Mouse (Mus musculus) kidney, postnatal 4 days (tissue): ENCODE measurements around the gene Efcab5.
"Not testable (repeated sequence)": the region's sequence is repeated elsewhere in the genome, so short reads cannot be mapped to it uniquely, and the experiment has no call there.

Experiments used
- DNase-seq, 2 experiments: peaks; one replicate each; pipeline ENCODE4 v3.0.0; 2021; ENCODE audit warnings: mixed read lengths in 2 of 2

Gene Efcab5

DNA sequence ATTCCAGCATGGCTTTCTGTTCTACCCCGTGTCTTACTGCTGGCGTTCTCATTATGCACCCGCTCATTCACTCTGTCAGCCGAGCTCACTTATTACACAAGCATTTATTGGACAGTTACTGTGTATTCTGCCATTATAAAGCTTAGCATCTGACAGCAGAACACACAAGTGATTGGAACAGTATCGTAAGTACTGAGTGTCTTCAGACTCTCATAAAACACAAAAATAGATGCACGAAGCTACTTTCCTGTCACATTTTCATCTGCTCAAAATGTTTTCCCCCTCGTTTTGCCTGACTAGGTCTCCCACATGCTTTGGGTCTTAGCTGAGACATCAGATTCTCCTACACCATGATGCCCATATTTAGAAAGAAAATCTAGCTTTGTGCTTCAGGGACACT, 14.2 kb downstream of the Efcab5 start:
- no peak for DNase-seq

GRCm38 (mm10) chr11:77173731-77174130, 15.0 kb downstream of the Efcab5 start:
- DNase-seq, result no peak

- no peak for DNase-seq
Observed at GRCm38 (mm10) chr11:77160744-77161143, 28.0 kb downstream of the Efcab5 start.

- no peak for DNase-seq
Observed at GRCm38 (mm10) chr11:77160341-77160740, 28.4 kb downstream of the Efcab5 start.

GRCm38 (mm10) chr11:77154214-77154613, 34.6 kb downstream of the Efcab5 start:
- no peak for DNase-seq

- no peak for DNase-seq
Observed at GRCm38 (mm10) chr11:77150806-77151205, 38.0 kb downstream of the Efcab5 start.

DNA sequence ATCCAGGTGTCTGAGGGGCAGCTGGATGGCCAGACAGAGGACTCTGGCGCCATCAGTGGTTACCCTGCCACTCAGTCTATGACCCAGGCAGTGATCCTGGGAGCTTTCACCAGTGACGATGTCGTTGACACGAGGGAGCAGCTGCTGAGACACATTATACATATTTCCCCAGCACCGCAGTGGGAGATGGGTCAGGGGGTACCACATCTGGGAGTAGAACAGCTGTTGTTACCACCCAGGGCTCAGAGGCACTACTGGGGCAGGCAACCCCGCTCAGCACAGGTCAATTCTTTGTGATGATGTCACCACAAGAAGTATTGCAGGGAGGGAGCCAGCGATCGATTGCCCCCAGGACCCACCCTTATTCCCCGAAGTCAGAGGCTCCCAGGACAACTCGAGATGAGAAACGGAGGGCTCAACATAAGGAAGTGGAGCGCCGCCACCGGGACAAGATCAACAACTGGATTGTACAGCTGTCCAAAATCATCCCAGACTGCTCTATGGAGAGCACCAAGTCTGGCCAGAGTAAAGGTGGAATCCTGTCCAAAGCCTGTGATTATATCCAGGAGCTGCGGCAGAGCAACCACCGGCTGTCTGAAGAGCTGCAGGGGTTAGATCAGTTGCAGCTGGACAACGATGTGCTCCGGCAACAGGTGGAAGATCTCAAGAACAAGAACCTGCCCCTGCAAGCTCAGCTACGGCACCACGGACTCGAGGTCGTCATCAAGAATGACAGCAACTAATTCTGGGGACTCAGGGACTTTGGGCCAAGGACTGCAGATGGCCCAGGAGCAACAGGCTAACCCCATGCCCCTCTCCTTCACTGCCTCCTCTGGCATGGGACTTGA, 38.8 kb downstream of the Efcab5 start:
- peak; percentile 13 to 38 for DNase-seq

GRCm38 (mm10) chr11:77148774-77149173, 40.0 kb downstream of the Efcab5 start:
- no peak for DNase-seq

DNA sequence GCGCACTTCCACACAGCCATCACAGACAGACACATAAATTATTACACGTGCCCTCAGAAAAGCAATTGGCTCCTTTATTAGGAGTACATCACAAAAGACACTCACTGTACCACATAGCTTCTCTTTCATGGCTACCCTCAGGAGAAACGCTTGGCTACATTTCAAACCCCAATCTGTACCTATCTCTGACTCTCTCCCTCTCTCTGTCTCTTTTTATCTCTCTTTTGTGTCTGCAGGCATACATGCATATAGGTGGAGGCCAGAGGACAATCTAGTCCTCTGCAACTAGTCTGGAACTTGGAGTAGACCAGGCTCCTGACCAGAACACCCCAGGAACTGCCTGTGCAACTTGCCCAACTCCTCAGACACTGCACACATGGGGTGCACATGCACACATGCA, 41.0 kb downstream of the Efcab5 start:
- DNase-seq, result no peak

- DNase-seq, result no peak
Observed at GRCm38 (mm10) chr11:77145423-77145822, 43.3 kb downstream of the Efcab5 start.

DNA sequence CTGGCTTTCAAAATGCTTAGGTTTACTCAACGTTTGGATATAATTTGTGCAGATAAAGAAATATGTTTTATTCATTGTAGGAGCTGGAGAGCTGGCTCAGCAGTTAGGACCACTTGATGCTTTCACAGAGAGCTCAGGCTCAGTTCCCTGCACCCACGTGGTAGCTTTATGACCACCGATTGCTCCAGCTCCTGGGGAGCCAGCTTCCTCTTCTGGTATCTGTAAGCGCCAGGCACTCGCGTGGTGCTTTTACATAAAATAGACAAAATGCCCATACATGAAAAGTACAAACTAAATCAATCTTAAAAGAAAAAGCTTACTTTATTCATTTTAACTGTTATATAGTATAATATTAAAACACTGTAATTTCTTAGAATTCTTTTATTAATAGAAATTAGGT, 46.8 kb downstream of the Efcab5 start:
- DNase-seq, result no peak

- no peak for DNase-seq
Observed at GRCm38 (mm10) chr11:77139976-77140375, 48.8 kb downstream of the Efcab5 start.

DNA sequence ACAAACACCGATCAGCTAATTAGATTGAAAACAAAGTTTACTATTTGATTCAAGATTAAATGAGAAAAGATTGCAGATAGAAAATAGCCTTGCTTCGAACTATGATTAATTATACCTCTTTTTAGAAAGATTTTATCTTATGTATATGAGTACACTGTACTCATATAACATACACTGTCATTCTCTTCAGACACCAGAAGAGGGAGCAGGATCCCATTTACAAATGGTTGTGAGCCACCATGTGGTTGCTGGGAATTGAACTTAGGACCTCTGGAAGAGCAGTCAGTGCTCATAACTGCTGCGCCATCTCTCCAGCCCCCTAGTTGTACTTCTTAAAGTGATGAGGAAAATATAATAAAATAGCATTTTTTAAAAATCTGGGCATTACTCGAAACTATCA, 55.3 kb downstream of the Efcab5 start:
- no peak for DNase-seq

GRCm38 (mm10) chr11:77132580-77132979, 56.2 kb downstream of the Efcab5 start:
- peak; percentile 26 to 30 for DNase-seq

- no peak for DNase-seq
Observed at GRCm38 (mm10) chr11:77128562-77128961, 60.2 kb downstream of the Efcab5 start.

DNA sequence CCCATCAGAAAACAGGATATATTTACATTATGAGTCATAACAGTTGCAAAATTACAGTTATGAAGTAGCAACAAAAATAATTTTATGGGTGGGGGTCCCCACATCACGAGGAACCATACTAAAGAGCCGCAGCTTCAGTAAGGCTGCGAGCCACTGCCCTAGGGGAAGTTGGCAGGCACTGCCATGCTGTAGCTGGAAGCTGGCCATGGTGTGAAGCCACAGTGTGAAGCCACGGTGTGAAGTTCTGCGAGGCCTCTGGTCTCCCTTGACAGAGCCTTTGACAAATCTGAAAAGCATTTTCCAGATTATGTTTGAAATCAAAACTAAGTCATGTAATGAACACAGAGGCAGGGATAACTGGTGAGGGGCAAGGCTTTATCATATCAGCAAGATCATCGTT, 77.6 kb downstream of the Efcab5 start:
- DNase-seq, result no peak

GRCm38 (mm10) chr11:77108442-77108841, 80.3 kb downstream of the Efcab5 start:
- DNase-seq, result no peak

DNA sequence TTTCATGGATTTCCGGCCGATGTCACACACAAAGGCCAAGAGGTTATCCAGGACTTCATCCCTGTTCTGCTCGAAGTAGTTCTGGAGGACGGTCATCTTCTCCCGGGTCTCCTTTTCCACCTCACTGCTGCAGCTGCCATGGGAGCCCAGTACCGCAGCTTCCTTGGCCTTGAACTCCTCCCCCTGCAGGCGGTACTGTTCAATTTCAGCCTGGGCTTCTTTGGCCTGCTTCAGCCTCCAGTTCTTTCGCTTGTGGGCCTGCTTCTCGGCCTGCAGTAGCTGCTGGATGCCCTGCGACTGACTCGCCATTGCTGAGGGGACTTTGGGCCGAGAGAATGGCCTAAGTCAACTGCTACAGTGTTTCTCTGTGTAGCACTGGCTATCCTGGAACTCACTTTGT, 80.9 kb downstream of the Efcab5 start:
- not testable (repeated sequence) for DNase-seq

GRCm38 (mm10) chr11:77106961-77107360, 81.8 kb downstream of the Efcab5 start:
- DNase-seq, result no peak

DNA sequence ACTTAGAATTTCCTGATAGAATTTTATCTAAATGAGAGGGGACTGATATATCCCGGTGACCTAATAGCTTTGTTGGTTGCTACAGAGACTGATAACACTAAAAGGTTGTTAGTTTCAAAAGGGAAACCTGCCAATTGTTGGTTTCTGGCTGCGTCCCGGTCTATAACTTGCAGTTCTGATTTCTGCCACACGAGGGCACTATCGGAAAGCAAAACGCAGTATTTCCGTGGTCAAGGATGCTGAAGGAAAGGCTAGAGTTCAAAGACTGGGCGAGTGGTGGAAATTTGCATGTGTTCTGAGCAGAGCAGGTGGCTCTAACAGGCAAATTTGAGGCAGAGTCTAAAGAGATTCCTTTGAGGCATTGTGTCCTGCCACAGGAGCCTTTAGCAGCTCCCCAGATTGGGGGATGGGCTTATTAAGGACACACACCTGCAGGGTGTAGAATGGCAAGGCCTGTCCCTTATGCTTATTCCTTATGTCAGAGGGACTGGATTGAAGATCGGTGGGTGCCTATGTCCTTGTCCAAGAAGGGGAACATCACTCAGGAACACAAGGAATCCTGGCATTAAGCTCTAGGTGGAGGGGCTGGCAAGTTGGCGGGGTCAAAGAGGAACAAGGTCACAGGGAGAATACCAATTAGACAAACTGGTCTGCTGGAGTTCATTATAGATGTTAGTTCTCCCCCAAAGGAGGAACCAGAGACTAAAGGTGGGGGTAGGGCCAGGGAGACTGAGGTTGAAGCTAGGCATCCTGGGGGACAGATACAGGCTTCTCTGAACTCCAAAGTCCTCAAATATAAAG, 88.4 kb downstream of the Efcab5 start:
- DNase-seq, result peak; percentile 88

DNA sequence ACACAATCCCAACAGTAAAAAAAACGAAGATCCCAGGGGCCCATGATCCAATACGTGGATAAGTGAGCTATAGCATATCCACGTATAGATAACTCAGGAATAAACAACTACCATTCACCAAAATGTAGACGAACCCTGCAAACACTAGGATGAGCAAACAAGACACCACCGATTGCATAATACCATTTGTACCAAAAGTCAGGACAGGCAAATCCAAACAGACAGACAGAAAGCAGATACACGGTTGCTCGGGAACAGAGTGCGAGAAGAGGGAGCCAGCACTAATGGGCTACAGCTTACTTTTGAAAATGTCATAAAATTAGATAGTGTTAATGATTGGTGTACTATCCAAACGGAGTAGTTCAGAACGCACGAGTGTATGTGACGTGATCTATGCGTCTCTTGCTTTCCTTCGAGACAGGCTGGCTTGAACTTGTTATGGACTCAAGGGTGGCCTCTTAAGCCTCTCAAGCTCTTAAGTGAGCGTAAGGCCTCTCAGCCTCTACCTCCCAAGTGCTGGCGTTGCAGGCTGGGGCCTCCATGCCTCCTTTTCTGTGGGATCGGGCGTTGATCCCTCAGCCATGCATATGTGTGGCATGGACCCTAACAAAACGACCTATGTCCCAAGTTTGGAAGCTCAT, 90.3 kb downstream of the Efcab5 start:
- no peak for DNase-seq

GRCm38 (mm10) chr11:77096991-77097390, 91.8 kb downstream of the Efcab5 start:
- DNase-seq, result peak in 1 of 2 experiments; percentile 26

GRCm38 (mm10) chr11:77096581-77096980, 92.2 kb downstream of the Efcab5 start:
- DNase-seq, result peak; percentile 41 to 47
